Mouse (Mus musculus) brain, adult 2 months (tissue): Measurements from ENCODE around the gene Abcb9.

Experiments used
- DNase-seq: peaks from one replicate; pipeline ENCODE4 v3.0.0; 2011; ENCODE audit warnings: low read depth, low spot score

Abcb9 gene

DNA sequence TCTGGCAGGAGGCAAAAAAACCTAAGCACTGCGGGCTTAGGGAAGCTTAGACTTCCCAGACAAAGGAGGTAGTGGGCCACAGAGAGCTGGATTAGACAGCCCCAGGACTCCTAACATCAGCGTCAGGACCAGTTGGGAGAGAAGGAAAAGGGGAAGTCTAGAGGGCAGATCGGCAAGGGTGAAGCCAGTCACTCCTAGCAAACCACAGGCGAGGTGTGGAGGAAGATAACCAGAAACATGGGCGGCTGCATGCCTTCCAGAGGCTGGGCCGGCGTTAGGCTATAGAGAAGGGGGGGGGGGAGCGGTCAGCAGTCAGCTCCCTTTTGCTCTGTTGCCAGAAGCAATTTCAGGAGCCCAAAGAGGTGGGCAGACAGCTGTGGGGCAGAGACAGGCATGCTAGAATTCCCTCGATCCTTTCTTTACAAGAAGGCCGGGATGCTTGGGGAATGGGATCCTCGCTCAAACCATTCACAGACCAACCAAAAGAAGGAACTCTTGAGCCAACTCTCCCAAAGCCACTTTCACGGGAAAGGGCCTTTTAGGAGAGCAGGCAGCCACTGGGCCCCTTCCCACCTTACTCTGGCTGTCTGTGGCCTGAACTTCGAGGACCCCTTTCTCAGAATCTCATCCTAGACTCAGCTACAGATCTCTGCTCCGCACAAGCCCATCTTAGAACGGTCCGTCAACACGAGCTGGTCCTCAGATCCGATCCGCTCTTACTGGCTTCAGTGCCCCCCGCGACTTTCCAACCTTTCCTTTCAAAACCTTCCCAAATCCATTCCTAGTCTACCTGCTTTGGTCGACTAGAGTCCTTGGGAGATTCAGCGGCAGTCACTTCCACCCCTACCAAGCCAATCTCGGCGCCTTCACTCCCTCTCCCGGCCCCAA, 64.3 kb downstream of the Abcb9 start:
- DNase-seq, result no peak

DNA sequence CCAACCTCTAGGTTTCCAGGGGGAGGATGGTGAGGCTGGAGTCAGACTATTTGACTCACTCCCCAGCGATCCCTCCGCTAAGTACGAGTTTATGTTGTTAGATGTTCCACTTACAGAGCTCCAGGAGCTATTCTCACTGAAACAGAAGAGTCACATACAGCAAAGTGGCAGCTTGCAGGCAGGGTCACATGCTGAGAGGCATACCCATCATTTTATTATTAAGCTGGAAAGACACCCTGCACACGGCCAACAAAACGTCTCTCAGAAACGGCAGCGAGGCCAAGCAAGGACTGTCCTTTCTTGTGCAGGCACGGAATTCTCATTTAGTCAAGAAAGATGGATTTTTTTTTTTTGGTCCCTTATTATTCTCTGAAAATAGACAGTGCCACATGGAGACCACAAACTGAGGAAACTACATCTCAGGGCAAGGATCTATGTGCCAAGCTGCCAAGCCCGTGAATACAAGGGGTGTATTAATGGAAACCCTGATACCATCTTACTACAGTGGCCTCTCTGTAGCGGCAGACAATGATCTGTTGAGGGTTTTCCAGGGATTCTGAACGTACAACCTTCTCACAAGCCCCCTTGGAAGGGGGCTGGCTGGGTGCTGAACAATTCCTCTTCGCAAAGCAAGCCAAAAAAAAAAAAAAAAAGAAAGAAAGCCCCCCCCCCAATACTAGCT, 65.1 kb downstream of the Abcb9 start:
- DNase-seq, result peak; percentile 79

GRCm38 (mm10) chr5:124029220-124030035, 66.2 kb downstream of the Abcb9 start:
- no peak for DNase-seq

GRCm38 (mm10) chr5:124028680-124029079, 66.9 kb downstream of the Abcb9 start:
- no peak for DNase-seq

DNA sequence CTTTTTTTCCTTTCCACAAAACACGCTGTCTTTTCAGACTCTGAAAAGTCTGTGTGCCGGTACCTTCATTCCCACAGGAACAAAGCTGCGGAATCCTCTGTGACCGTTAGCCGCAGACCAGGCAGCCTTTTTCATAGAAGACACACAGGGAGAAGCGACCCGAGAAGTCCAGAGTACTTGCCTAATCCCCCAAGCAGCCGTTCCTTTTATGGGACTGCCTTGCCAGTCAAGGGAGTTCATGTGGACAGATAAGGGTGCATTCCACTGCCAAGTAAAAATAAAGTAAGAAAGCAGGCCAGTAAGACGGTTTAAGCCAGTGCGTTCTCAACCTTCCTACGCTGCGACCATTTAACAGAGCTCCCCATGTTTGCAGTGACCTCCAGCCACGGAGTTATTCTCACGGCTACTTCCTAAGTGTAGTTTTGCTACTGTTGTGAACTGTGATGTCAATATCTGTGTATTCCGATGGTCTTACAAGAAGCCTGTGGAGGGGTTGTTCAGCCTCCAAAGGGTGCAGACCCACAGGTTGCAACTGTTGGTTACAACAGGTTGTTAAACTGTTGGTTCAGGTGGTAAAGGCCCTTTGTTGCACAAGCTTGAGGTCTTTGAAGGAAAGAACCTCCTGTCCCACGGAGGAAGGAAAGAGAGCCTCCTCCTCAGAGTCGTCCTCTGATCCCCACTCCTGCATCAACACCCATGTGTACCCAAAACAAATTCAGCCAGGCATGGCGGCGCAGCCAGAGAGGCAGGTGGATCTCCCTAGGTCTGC, 67.7 kb downstream of the Abcb9 start:
- DNase-seq, result no peak

GRCm38 (mm10) chr5:124026568-124026967, 69.0 kb downstream of the Abcb9 start:
- DNase-seq, result no peak

GRCm38 (mm10) chr5:124025587-124026441, 69.8 kb downstream of the Abcb9 start:
- DNase-seq, result no peak

DNA sequence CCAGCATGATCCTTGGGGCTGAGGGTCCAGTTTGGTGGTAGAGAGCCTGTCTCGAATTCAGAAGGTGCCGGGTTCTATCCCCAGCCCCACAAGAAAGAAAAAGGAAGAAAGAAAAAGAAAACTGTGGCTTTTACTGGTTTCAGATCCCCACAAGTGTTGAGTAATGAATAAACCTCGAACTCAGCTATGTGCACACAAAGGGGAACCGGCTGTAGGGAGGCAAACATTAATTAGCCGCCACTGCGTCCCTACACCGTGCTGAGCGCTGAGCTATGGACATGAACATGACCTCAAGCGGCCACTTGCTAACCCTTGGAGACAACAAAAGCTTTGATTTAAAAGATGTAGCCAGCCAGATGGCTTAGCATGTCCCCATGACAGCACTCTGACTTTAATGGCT, 70.5 kb downstream of the Abcb9 start:
- DNase-seq, result no peak

- DNase-seq, result peak; percentile 91
Measured at GRCm38 (mm10) chr5:124024677-124025076, 70.9 kb downstream of the Abcb9 start.

GRCm38 (mm10) chr5:124022365-124022764, 73.2 kb downstream of the Abcb9 start:
- peak; percentile 18 for DNase-seq

GRCm38 (mm10) chr5:124021701-124022100, 73.9 kb downstream of the Abcb9 start:
- DNase-seq, result peak; percentile 10

- DNase-seq, result peak; percentile 47
Measured at GRCm38 (mm10) chr5:124021148-124021547, 74.5 kb downstream of the Abcb9 start.

GRCm38 (mm10) chr5:124019348-124020216, 76.0 kb downstream of the Abcb9 start:
- DNase-seq, result peak; percentile 96

- peak; percentile 58 for DNase-seq
Measured at GRCm38 (mm10) chr5:124018651-124019050, 76.9 kb downstream of the Abcb9 start.

- DNase-seq, result peak; percentile 65
Measured at GRCm38 (mm10) chr5:124017941-124018340, 77.7 kb downstream of the Abcb9 start.

DNA sequence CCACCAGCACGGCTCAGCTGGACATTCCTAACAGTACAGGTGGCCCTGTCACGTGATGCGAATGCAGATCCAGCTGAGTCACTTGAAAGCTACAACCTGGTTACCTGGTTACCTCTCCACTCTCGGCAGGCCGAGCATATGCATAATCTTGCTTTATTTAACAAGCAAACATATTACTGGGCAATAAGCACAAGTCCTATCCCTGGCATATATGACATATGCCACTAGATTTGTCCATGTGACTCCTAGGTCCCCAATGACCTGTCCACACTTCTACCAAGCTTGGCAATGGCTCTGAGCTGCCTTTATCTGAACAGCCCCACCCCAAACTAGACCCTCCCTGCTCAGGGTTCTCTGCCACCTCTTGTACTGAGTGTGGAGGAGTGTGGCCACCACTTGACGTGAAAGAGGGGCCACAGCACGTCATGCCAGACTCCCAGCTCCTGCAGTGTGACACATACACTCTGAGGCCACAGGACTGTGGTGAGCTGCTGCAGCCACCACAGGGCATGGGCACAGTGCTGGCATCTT, 79.2 kb downstream of the Abcb9 start:
- DNase-seq, result peak; percentile 39

- DNase-seq, result no peak
Measured at GRCm38 (mm10) chr5:124015727-124016126, 79.9 kb downstream of the Abcb9 start.

DNA sequence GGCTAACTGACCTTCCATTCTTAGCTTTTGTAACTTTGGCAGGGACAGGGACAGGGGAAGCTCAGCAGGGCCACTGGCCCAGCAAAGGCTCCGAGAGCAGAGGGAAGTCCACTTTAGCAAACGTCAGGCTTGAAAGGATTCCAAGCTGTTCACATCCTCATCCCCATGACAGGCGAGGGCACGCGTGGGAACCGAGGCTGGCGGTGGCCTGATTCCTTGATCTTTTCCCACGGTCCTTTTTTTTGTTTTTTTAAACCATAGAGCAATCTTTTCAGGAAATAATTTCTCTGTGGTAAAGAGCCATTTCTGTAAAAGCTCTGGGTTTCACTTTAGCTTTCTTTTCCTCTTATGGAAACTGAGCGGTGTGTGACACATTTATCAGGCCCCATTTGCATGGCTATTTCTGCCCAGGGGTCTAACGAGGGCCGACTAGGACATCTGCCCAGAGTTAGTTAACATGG, 80.8 kb downstream of the Abcb9 start:
- DNase-seq, result peak; percentile 76

- no peak for DNase-seq
Measured at GRCm38 (mm10) chr5:124014180-124014579, 81.4 kb downstream of the Abcb9 start.
